Mouse (Mus musculus) gastrocnemius, adult 2 months (tissue): ENCODE results near the gene Dcaf11. TPM values are rescaled to one million over a fixed set of nuclear protein-coding genes. Genes with fewer than 3 reads are reported as not detected.

Experiments used
- DNase-seq: peaks from one replicate; pipeline ENCODE4 v3.0.0; 2022
- H3K27ac ChIP-seq: fragments of 200-600 bp; 2 replicates; pipeline ENCODE4 v1.8.1; 2022; ENCODE audit warnings: mild to moderate bottlenecking
- H3K4me3 ChIP-seq: fragments of 200-600 bp; 2 replicates; pipeline ENCODE4 v1.8.1; 2022; ENCODE audit warnings: mild to moderate bottlenecking, moderate library complexity
- CTCF ChIP-seq: fragments of 200-600 bp; IDR thresholded peaks from 2 replicates; pipeline ENCODE4 v1.8.1; 2022; ENCODE audit warnings: antibody characterized with exemption, mild to moderate bottlenecking, moderate library complexity
- intact Hi-C: fragments of 180-260 bp; cut with DNase I; formaldehyde crosslinking; loops from one replicate; pipeline ENCODE4 v1.15.1; 2025
- total RNA-seq, 2 experiments: library from RNA; stranded (reverse); gene quantifications; 2 replicates each; pipeline ENCODE4 v1.2.3; 2021

The Dcaf11 gene
- total RNA-seq, 2 experiments from 2014 or later = 129 to 133 TPM

- no peak for TF ChIP-seq CTCF
These were observed 56.1 kb downstream of the Dcaf11 start for GRCm38 (mm10) chr14:55615876-55616275.

GRCm38 (mm10) chr14:55616844-55617243 lies 57.0 kb downstream of the Dcaf11 start:
- no peak for DNase-seq
- no peak for TF ChIP-seq CTCF
- H3K4me3 ChIP-seq = no peak overlapping the region
- H3K27ac ChIP-seq = no peak overlapping the region
- intact Hi-C loops = no loop called here

More at GRCm38 (mm10) chr14:55615876-55616275, 56.1 kb downstream of the Dcaf11 start:
- H3K4me3 ChIP-seq = no peak overlapping the region
- DNase-seq = no peak
- intact Hi-C loops = no loop called here
- no peak overlapping the region for H3K27ac ChIP-seq

DNA sequence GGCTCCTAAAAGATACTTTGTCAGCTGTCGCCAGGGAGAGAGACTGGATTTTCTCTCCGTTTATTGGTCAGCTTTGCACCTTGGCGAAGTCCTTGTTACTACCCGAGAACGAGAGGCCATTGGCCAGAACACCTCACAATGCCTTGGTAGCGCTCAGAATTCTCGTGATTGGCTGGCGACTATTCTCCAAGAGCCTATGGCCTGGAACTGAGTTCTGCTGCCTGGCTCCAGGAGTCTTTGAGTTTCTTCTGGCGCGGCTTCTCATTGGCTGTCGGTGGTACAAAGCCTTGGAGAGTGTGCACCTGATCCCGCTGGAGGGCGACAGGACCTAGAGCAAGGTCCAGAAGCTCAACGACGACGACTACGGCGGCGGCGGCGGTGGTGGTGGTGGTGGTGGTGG lies 58.0 kb downstream of the Dcaf11 start, which contains the start of gene Rec8:
Gene Rec8, plus strand, starts transcription at position 216 of the 400 bp plus-strand sequence.
- intact Hi-C loops = no loop called here
- Histone ChIP-seq H3K4me3 (no peak within 1 kb of the TSS), H3K27ac (no peak within 1 kb of the TSS)
- no peak for TF ChIP-seq CTCF
- no peak for DNase-seq

- no peak for TF ChIP-seq CTCF
- intact Hi-C loops = no loop called here
- Histone ChIP-seq H3K4me3 (no peak overlapping the region), H3K27ac (no peak overlapping the region)
- DNase-seq = no peak
These were observed 58.8 kb downstream of the Dcaf11 start for GRCm38 (mm10) chr14:55618486-55619195.

Other genes starting within 250 kb of the Dcaf11 start
- gene Dhrs4, start 81.2 kb upstream of the Dcaf11 start, total RNA-seq = 10 to 100 TPM; 28.4 to 68.7 TPM
- under 1 TPM; 0.43 to 0.95 TPM for gene Carmil3, start 69.4 kb upstream of the Dcaf11 start, total RNA-seq
- gene Cpne6, start 49.6 kb upstream of the Dcaf11 start, total RNA-seq = not detected
- gene Nrl, start 35.0 kb upstream of the Dcaf11 start, total RNA-seq = not detected
- 1 to 10 TPM; 3.5 to 4.2 TPM for gene Pck2, start 19.7 kb upstream of the Dcaf11 start, total RNA-seq
- not detected for gene A730061H03Rik, start 400 bp downstream of the Dcaf11 start, total RNA-seq
- 100 to 1,000 TPM; 282 to 334 TPM for gene Fitm1, start 15.6 kb downstream of the Dcaf11 start, total RNA-seq
- 10 to 100 TPM; 53.3 to 75.5 TPM for gene Psme1, start 18.1 kb downstream of the Dcaf11 start, total RNA-seq
- 10 to 100 TPM; 30.3 to 45.2 TPM for gene Emc9, start 25.3 kb downstream of the Dcaf11 start, total RNA-seq
- gene Psme2, start 31.1 kb downstream of the Dcaf11 start, total RNA-seq = 10 to 100 TPM; 33.8 to 54.8 TPM
- 10 to 100 TPM; 17.1 to 20.4 TPM for gene Rnf31, start 31.7 kb downstream of the Dcaf11 start, total RNA-seq
- 1 to 10 TPM; 4.7 to 5.1 TPM for gene Irf9, start 43.6 kb downstream of the Dcaf11 start, total RNA-seq
- not detected for gene Rec8, start 58.0 kb downstream of the Dcaf11 start, total RNA-seq
- 10 to 100 TPM; 73.2 to 81.0 TPM for gene Ipo4, start 76.0 kb downstream of the Dcaf11 start, total RNA-seq
- gene Gm49378, start 77.9 kb downstream of the Dcaf11 start, total RNA-seq = 1 to 10 TPM; 1.1 to 2.3 TPM
- 10 to 100 TPM; 15.0 to 21.3 TPM for gene Tm9sf1, start 83.8 kb downstream of the Dcaf11 start, total RNA-seq
- under 1 TPM; 0.20 to 0.28 TPM for gene Tssk4, start 90.2 kb downstream of the Dcaf11 start, total RNA-seq
- gene Mdp1, start 100.5 kb downstream of the Dcaf11 start, total RNA-seq = 10 to 100 TPM; 17.4 to 23.8 TPM
- gene Gmpr2, start 111.9 kb downstream of the Dcaf11 start, total RNA-seq = 1 to 10 TPM; 2.4 to 3.1 TPM
- 100 to 1,000 TPM; 188 to 211 TPM for gene Nedd8, start 112.1 kb downstream of the Dcaf11 start, total RNA-seq
- gene Tinf2, start 121.8 kb downstream of the Dcaf11 start, total RNA-seq = 10 to 100 TPM; 10.4 to 13.1 TPM
- gene Tgm1, start 153.9 kb downstream of the Dcaf11 start, total RNA-seq = under 1 TPM in 1 of 2 experiments, not detected in 1; 0.11 TPM
- 10 to 100 TPM in 1 of 2 experiments, 1 to 10 TPM in 1; 9.8 to 10.6 TPM for gene Rabggta, start 162.3 kb downstream of the Dcaf11 start, total RNA-seq
- gene Dhrs1, start 185.7 kb downstream of the Dcaf11 start, total RNA-seq = 10 to 100 TPM; 29.1 to 33.0 TPM
- 10 to 100 TPM in 1 of 2 experiments, 1 to 10 TPM in 1; 9.8 to 10.4 TPM for gene Nop9, start 185.7 kb downstream of the Dcaf11 start, total RNA-seq
- gene Cideb, start 198.5 kb downstream of the Dcaf11 start, total RNA-seq = not detected
- gene Ltb4r2, start 201.4 kb downstream of the Dcaf11 start, total RNA-seq = not detected
- under 1 TPM in 1 of 2 experiments, not detected in 1; 0.18 TPM for gene Ltb4r1, start 206.0 kb downstream of the Dcaf11 start, total RNA-seq
- gene Adcy4, start 224.1 kb downstream of the Dcaf11 start, total RNA-seq = 10 to 100 TPM in 1 of 2 experiments, 1 to 10 TPM in 1; 6.8 to 10.1 TPM
- gene Ripk3, start 228.9 kb downstream of the Dcaf11 start, total RNA-seq = 1 to 10 TPM in 1 of 2 experiments, under 1 TPM in 1; 0.64 to 1.1 TPM